Mouse (Mus musculus): Measurements from ENCODE around the gene Nufip1. TPM values are rescaled to one million over a fixed set of nuclear protein-coding genes. Genes with fewer than 3 reads are reported as not detected.

The Nufip1 gene
- total RNA-seq, 2 experiments from 2014 or later: 3.1 to 3.3 TPM

DNA sequence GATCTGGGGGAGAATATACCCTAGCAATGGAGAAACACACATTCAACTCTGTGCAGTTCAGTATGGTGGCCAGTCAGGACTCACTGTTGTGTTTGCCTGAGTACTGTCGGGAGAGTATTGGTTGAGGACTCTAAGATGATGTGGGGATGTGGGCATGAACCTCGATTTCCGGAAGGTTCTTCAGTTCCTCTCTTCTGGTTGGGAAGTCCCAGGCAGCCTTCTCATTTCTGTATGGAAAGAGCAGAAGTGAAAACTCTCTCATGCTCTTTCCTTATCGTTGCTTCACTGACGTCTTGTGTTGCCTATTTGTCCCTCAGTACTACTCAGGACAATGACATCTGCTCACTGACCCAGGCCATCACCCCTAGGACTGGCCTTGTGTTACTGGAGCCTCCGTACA, 68.7 kb downstream of the Nufip1 start:
- no peak for DNase-seq

DNA sequence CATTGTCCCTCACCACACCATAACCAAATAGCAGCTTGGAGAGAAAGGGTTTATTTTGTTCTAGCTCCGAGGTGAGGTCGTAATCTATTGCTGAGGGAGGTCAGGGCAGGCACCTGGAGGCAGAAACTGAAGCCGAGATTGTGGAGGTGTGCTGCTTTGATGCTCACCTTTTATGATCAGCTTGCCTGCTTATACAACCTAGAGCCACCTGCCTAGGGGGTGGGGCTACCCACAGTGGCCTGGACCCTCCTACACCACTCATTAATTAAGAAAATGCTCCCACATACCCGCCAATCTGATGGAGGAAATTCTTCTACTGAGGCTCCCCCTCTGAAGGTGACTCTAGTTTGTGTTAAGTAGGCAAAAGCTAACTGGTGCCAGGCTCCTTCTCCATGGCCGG, 74.7 kb downstream of the Nufip1 start:
- DNase-seq: no peak

DNA sequence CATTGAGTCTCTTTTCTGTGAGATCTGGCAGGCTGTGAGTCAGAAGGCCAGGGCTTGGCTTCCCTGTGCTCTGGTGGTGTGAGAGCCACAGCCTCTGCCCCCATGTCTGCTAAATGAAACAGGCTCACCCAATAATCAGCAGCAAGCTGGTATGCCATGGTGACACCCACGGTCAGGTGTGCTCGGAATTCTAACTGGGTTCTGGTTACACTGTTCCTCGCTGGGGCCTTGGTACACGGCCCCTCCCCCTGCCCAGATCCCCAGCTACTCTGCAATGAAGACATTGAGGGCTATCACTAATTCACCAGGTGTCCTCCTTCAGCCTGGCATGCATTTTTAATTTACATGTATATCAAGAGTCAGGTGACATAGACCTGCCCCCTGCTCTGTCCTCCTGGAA, 75.6 kb downstream of the Nufip1 start:
- DNase-seq: no peak

Other genes with a start within 250 kb of the Nufip1 start
- not detected for gene Kctd4, start 155.9 kb upstream of the Nufip1 start, total RNA-seq (2021)
- 10 to 100 TPM; 11.0 to 12.0 TPM for gene Gtf2f2, start 100.0 kb upstream of the Nufip1 start, total RNA-seq (2021)
- gene Gpalpp1, start 131 bp upstream of the Nufip1 start, total RNA-seq (2021): 1 to 10 TPM; 5.1 to 5.5 TPM

Data from gastrocnemius, postnatal 25 days (tissue).